In genomic region chr9:27191501-27191981, GRCm38 (mm10) we compare ENCODE assay signal across 7 mouse cellular contexts. TPM values are rescaled to one million over a fixed set of nuclear protein-coding genes. Genes with fewer than 3 reads are reported as not detected.
DNase-seq lines count a peak whose midpoint lies in the region; ATAC-seq lines count a peak whose summit lies in the region.

No protein-coding gene starts in this region.

- no peaks in the 10 kb centered on the region for H3K27me3 ChIP-seq in forebrain, embryonic 15.5 days
- no peaks in the 10 kb centered on the region for H3K27me3 ChIP-seq in intestine, embryonic 15.5 days (replicated peaks)
- no peaks in the 10 kb centered on the region for H3K27me3 ChIP-seq in liver, embryonic 16.5 days (ENCODE audit: control insufficient read depth, insufficient read depth, low read depth, low read length)

- peak overlapping the region; percentile 41 for H3K4me2 ChIP-seq in forebrain, embryonic 15.5 days (replicated peaks)
- peak overlapping the region; percentile 65 for H3K4me2 ChIP-seq in intestine, embryonic 15.5 days (replicated peaks)
- H3K4me2 ChIP-seq in liver, embryonic 16.5 days (ENCODE audit: low read depth, low read length) = peak overlapping the region; percentile 37; the same call in 1 of the 2 replicates

- no peaks in the 10 kb centered on the region for H3K36me3 ChIP-seq in forebrain, embryonic 15.5 days
- no peaks in the 10 kb centered on the region for H3K36me3 ChIP-seq in intestine, embryonic 15.5 days
- no peaks in the 10 kb centered on the region for H3K36me3 ChIP-seq in liver, embryonic 16.5 days (ENCODE audit: control insufficient read depth, insufficient read depth)

- peak; percentile 24 for ATAC-seq in forebrain, embryonic 15.5 days (replicated peaks)
- peak; percentile 73 for ATAC-seq in intestine, embryonic 15.5 days
- no peak for ATAC-seq in liver, embryonic 16.5 days (ENCODE audit: low read depth)

- peak overlapping the region; percentile 28; the same call in 1 of the 2 replicates for H3K9ac ChIP-seq in forebrain, embryonic 15.5 days (replicated peaks)
- H3K9ac ChIP-seq in intestine, embryonic 15.5 days = peak overlapping the region; percentile 23; the same call in 1 of the 2 replicates
- H3K9ac ChIP-seq in liver, embryonic 16.5 days (ENCODE audit: low read depth, low read length) = no peak overlapping the region

- H3K4me3 ChIP-seq in forebrain, embryonic 15.5 days = peak overlapping the region; percentile 22
- peak overlapping the region; percentile 28 for H3K4me3 ChIP-seq in intestine, embryonic 15.5 days (replicated peaks)
- no peak overlapping the region for H3K4me3 ChIP-seq in liver, embryonic 16.5 days (ENCODE audit: low read depth, low read length)

- peaks cover 34% of the 10 kb centered on the region for H3K4me1 ChIP-seq in forebrain, embryonic 15.5 days
- peaks cover 15% of the 10 kb centered on the region for H3K4me1 ChIP-seq in intestine, embryonic 15.5 days (replicated peaks)
- H3K4me1 ChIP-seq in liver, embryonic 16.5 days (ENCODE audit: control insufficient read depth, low read depth, low read length) = no peaks in the 10 kb centered on the region

- no peaks in the 10 kb centered on the region for H3K9me3 ChIP-seq in forebrain, embryonic 15.5 days
- H3K9me3 ChIP-seq in intestine, embryonic 15.5 days = no peaks in the 10 kb centered on the region
- no peaks in the 10 kb centered on the region for H3K9me3 ChIP-seq in liver, embryonic 16.5 days (replicated peaks; ENCODE audit: control insufficient read depth, low read length)

- peak; percentile 79 for DNase-seq in adipocyte (ENCODE audit: low spot score)
- peak; percentile 83 for DNase-seq in cerebellum, adult 11-12 months
- peak; percentile 41 for DNase-seq in retina, embryonic 14.5 days (ENCODE audit: low spot score)
- no peak for DNase-seq in c-Kit-positive CD71-positive TER-119-positive erythroid progenitor cells, embryonic 14.5 days (ENCODE audit: low spot score)

- 2% methylated on average over 7 of the region's 7 CpGs for WGBS in forebrain, embryonic 15.5 days
- WGBS in intestine, embryonic 15.5 days = 6% methylated on average over 7 of the region's 7 CpGs
- 16% methylated on average over 7 of the region's 7 CpGs for WGBS in liver, embryonic 16.5 days (ENCODE audit: insufficient replicate concordance)

- H3K27ac ChIP-seq in forebrain, embryonic 15.5 days (replicated peaks) = peak overlapping the region; percentile 87
- peak overlapping the region; percentile 80 for H3K27ac ChIP-seq in intestine, embryonic 15.5 days
- H3K27ac ChIP-seq in liver, embryonic 16.5 days (ENCODE audit: low read length) = no peak overlapping the region

RNA-seq across cellular contexts. Expression of gene Jam3, which starts 36.3 kb away (rescaled TPM):
- polyA plus RNA-seq in forebrain, embryonic 15.5 days (2015; fragmentation: Nextera tagmentation; extraction: Ambion mirVana) = 67.3 and 67.9 TPM in 2 replicates
- polyA plus RNA-seq in intestine, embryonic 15.5 days (2015; fragmentation: Nextera tagmentation; extraction: Ambion mirVana) = 42.7 and 55.1 TPM in 2 replicates
- 2.9 and 3.0 TPM in 2 replicates for polyA plus RNA-seq in liver, embryonic 16.5 days (2015; fragmentation: Nextera tagmentation; extraction: Ambion mirVana)

Comparison
In these comparisons a context has a peak if more than half of its experiments do, and no peak if none do; other contexts are left out.
1. RNA of gene Jam3, which starts 36.3 kb away (polyA plus RNA-seq): 67.3 to 67.9 TPM in forebrain, embryonic 15.5 days and 42.7 to 55.1 TPM in intestine, embryonic 15.5 days; 2.9 to 3.0 TPM in liver, embryonic 16.5 days; every median in the first group is over 10 times any median in the second.
2. Peak in every context shown above with its lines, with median percentiles within 50 percentile points of each other: H3K4me2 ChIP-seq.